Mouse (Mus musculus): ENCODE data around the gene D1Ertd622e. TPM values are rescaled to one million over a fixed set of nuclear protein-coding genes. Genes with fewer than 3 reads are reported as not detected.

The D1Ertd622e gene
- polyA plus RNA-seq (2012) = 5.2 and 14.2 TPM in 2 replicates

DNA sequence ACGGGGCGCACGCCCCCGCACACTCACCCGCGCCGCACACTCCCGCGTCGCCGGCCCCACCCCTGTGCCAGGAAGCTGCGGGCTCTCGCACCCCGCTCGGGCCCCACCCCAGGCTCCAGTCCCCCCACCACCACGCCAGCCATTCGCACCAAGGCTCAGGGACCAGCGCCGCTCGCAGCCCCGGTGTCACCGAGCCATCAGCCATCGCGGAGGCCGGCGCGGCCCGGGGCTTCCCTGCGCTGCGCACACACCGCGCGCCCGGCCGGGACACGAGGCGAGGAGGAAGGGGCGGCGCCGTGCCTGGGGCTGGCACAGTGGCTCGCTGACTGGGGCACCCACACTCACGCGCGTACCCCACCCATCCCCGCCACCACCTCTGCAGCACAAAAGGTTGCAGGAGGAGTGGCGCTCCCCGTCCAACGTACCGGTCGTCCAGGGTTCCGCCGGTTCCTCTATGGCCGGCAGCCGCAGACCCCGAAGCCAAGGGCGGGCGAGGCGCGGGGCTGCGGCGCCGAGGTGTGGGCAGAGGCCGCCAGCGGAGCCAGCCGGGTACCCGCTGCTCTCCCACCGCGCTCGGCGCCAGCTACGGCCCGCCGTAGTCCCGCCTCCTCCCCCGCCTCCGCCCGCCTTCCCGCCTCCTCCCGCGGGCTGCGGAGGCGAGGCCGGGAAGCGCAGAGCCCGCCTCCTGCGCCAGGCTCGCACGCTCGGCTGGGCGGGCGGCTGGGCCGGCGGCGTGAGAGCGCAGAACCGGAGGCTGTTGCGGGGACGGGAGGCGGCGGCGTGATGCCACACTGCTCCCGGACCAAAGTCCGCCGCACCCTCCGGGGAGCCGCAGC, at the start of gene D1Ertd622e:
Gene D1Ertd622e (minus strand): TSS at position 669 of the 836 bp plus-strand sequence.
- no peak for TF ChIP-seq GATA1 (IDR thresholded peaks at IDR 0.05; ENCODE audit: low read length)

DNA sequence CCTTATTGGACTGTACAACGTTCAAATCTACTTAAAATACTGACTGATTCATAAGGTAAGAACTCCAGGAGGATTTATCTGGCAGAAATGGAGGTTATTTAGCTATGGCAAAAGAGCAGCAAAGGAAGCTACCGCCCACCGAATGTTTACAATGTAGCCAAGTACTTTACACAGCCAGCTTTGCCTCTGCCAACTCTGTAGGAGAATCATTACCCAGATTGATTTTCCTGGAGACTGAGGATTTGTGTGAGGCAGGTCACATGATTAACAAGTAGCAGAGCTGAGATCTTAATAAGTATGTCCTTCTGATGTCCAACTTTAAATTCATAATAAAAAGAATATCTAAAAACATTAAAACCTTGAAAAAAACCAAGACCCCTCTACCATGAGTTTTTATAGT, 48.6 kb upstream of the D1Ertd622e start:
- no peak for TF ChIP-seq GATA1 (IDR thresholded peaks at IDR 0.05; ENCODE audit: low read length)

DNA sequence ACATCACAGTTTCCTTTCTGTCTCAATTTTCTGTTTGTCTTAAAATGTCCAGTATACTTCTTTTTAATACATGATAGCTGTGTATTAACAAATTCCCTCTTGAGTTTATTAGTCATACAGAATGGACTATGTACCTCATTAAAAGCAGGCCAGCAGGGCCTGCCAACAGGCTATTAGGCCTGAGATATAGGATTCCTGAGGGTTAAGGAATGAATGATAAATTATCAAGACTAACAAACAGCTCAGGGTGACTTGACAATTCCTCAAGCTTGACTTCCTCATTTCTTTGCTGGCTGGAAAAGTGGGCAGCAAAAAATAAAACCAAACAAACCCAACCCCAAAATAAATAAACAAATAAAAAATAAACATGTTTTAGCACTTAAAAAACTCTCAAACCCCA, 43.5 kb upstream of the D1Ertd622e start:
- no peak for TF ChIP-seq GATA1 (IDR thresholded peaks at IDR 0.05; ENCODE audit: low read length)

DNA sequence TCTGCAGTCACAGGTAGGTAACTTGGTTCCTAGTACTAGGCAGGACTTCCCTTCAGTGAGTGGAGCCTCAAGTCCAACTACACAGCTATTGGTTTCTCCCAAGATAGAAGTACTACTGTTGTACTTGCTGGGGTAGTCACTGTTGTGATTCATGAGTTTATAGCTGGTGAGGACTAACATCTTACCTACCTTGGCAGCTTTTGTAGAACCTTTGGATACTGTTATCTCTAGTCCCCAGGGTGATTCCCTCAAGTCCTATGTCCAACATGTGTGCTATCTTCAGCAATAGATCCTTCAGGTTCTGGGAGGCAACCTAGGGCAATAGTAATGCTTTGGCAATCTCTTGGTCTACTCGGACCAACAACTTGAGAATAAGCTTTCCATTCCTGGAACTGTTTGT, 42.8 kb upstream of the D1Ertd622e start:
- no peak for TF ChIP-seq GATA1 (IDR thresholded peaks at IDR 0.05; ENCODE audit: low read length)

DNA sequence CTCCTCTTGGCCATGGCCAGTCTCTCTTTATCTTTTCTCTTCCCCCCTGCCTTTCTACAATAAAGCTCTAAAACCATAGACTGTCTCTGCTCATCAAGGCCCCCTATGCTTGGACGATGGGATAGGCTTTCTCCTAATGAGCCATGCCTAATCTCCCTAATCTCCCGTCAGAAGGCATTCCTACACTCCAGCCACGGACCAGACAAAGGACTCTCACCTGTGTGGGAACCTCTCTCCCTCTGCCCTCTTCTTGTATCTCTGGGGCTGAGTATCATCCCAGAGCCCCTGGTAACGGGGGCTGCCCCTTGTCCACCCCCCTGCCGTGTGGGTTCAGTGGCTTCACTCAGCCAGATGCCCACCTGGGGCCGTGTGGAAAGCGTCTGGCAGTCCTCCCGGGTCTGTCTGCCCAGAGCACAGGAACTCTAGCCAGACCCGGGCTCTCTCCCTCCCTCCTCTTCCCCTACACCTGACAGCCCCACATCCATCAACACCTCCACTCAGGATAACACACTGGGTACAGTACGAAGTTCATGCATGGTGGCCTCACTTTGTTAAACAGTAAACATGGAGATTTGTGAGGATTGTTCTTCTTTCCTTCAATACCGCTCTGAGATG, 37.2 kb upstream of the D1Ertd622e start:
- no peak for TF ChIP-seq GATA1 (IDR thresholded peaks at IDR 0.05; ENCODE audit: low read length)

DNA sequence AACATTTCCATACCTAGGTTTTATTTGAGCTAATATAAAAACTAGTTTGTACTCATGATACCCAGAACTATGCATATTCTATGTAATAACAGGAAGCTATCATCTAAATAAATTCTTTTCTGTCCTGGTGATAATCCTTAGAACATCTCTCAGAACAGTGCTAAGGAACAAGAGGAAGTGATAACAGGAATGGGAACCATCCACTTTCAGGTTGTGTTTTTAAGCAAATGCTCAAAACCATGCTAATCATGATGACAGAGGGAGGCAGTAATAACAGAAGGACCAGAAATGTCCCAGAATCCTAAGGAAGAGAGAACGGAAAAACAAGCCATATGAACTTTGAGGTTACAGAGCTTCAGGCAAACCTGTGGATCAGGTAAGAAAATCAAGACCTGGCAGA, 35.4 kb upstream of the D1Ertd622e start:
- TF ChIP-seq GATA1 (IDR thresholded peaks at IDR 0.05; ENCODE audit: low read length) = no peak

DNA sequence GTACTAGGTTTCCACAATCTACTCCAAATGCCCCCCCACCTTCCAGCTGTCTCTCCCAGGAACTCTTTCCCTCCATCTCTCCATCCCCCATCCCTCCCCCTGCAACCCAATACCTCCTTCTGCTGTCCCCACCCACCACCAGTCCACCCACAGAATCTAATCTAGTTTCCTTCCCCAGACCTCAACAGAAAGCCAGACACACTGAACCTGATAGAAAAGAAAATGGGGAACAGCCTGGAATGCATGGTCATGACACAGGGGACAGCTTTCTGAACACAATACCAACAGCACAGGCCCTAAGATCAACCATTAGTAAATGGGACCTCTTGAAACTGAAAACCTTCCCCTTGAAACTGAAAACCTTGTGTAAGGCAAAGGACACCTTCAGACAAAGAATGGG, 32.0 kb upstream of the D1Ertd622e start:
- no peak for TF ChIP-seq GATA1 (IDR thresholded peaks at IDR 0.05; ENCODE audit: low read length)

DNA sequence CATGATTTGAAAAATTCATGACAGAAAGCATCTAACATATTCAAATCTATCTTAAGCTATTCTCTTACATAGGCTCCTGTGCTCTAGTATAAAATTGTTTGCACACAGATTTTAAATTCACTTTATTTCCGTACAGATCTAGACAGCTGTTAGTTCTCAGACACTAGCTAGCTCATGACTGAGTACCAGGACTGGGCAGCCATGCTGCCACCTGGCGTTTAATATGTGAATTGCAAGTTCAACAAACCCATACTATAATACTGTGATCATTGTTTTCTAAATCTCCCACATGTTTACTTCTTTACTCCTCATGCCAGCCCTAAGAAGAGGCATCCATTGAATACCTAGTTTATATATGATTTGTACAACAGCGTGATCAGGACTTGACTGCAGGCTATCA, 26.9 kb upstream of the D1Ertd622e start:
- TF ChIP-seq GATA1 (IDR thresholded peaks at IDR 0.05; ENCODE audit: low read length) = no peak

DNA sequence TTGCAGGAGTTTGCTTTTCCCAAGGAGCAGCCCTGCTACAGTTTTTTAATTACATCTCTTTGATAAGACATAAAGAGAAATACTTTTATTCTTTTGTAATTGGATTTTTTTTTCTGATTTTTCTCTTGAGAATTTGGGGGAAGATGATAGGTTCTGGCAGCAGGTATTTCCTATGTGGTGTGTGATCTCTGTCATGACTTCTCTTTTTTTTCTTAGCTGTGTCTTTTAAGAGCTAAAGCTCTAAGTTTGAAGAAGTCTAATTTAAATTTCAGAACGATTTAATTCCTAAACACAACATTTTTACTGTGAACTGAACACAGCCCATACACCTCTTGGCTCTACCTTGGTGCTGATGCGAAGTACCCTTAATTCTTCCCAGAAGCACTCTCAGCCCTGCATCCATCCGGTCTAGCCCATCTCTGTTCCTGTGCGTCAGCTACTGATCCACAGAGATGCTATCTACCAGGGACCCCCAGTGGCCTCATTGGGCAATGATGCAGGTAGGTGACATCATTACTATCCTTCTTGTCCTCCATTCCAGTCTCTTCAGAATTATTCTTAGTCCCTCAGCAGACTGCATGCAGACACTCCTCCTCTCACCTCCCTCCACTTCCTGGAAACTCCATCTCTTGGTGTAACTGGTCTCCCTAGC, 14.8 kb upstream of the D1Ertd622e start:
- no peak for TF ChIP-seq GATA1 (IDR thresholded peaks at IDR 0.05; ENCODE audit: low read length)

DNA sequence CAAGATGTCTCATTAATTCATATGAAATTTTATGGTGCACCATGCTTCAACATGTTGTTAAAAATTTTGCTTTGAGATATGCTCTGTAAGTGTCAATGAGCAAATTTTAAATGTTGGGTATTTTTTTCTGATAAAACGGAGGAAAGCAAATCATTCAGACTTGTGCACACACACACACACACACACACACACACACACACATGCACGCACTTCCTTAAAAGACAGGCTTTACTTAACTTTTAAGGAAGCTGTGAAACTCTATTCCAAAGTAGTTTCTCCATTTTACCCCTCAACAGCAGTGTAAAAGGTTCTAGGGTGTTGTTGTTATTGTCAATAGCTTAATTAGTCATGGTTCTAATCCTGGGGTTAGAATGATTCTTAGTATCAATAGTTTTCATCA, 14.2 kb upstream of the D1Ertd622e start:
- no peak for TF ChIP-seq GATA1 (IDR thresholded peaks at IDR 0.05; ENCODE audit: low read length)

DNA sequence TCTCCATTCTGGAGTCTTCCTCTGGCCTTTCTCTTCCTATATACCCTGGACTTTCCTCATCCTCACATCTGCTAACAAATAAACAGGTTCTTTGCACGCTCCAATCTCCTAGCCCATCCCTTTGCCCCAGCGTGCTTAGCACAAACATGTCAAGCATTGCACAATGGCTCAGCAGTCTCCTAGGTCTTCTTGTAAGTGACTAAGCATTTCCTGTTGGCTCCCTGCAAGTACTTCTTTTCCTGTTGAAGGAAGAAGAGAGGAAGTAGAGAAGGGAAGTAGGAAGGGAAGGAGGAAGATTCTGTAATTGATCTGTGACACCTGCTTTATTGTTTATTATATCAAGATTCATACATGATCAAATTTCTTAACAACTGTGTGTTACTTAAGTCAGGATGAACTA, 11.0 kb upstream of the D1Ertd622e start:
- TF ChIP-seq GATA1 (IDR thresholded peaks at IDR 0.05; ENCODE audit: low read length) = no peak

DNA sequence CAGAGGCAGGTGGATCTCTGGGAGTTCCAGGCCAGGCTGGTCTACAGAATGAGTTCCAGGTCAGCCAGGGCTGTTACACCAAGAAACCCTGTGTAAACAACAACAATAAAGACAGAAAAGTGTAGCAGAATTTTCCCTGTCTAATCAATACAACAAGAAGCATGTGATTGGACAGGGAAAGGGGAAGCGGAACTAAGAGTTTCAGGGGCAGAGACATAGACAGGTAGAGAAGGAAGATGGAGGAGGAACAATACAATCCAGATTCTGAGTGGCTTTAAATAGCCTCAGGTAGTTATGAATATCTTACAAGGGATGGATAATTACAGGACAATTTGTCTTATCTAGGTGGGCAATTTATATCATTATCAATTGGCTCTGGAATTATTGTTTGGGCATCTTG, 5.4 kb upstream of the D1Ertd622e start:
- no peak for TF ChIP-seq GATA1 (IDR thresholded peaks at IDR 0.05; ENCODE audit: low read length)

DNA sequence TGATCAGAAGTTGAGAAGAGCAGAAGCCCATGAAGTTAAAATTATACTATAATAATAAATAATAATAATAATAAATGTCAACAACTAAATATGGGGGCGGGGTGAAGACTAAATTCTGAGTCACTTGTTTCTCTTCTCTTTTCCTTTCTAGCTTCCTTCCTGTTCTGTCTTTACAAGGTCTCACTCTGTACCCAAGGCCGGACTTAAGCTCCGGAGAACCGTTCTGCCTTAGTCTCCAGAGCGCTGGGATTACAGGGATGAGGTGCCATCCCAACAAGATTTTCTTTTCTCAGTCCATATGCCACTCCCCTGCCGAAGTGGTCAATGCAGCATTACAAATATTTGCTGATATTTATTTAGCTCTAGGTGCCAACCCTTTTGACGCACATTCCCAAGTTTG, 450 bp upstream of the D1Ertd622e start:
- no peak for TF ChIP-seq GATA1 (IDR thresholded peaks at IDR 0.05; ENCODE audit: low read length)

DNA sequence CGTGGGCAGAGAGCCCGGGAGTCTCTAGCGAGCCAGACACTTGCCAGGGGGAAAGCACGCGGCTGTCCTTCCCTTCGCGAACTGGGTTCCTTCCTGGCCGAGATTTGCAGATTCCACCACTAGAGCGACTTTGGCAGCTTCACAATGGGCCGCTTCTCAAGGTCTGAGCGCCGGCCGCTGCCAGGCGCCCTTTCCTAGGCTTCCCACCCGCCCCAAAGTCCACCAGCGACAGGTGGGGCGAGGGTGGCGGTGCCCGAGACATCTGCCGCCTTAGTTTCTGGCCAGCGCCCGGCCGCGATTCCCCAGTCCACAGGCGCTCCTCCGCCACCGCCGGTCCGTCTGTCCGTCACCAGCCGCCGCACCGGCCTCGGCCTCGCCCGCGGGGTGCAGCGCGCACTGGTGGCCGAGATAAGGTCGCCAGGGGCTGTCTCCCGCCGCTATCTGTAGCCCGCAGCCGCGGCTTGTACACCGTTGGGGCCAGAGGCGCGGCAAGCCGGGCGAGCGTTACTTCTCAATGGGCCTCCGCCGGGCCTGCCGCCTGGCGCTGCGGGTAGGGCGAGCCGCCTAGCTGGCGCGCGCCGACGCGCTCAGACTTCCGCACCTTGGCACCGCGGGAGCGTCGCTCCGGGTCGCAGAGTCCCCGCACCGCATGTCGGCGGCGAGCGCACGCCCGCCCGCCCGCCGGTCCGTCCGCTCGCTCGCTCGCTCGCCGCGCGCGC, 1.0 kb downstream of the D1Ertd622e start:
- no peak for TF ChIP-seq GATA1 (IDR thresholded peaks at IDR 0.05; ENCODE audit: low read length)

DNA sequence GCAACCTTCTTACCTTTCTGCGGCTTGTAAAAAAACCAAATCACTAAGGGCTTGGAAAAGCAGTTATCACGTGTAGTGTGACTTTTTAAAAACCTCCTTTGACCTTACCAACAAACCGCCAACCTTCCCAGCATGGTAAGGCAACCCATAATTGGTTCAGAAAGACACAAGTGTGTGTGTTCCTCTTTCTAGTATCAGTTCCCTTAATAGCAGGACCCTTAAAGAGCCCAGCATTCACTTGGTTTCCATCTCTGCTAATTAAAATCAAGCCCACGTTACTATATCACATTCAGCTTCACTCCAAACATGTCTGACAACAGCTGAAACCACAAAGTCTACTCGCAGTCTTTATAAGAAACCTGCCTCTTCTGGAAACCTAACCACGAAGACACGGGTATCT, 2.5 kb downstream of the D1Ertd622e start:
- no peak for TF ChIP-seq GATA1 (IDR thresholded peaks at IDR 0.05; ENCODE audit: low read length)

DNA sequence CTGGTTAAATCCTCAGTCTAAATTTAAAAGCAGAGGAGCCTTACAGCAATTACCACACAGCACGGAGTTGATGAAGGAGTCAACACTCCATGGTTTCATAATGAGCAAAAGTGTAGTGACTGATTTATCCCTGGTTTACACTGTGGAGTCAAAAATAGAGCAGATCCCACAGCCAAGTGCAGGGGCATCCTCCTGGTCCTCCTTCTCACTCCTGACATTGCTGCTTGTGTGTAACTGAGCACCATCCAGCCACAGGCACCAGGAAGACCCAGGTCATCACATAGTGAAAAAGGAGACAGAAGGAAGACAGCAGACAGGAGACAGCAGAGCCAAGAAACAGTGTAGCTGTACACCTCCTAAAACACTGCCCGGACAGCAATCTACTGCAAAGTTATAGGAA, 4.1 kb downstream of the D1Ertd622e start:
- TF ChIP-seq GATA1 (IDR thresholded peaks at IDR 0.05; ENCODE audit: low read length) = no peak
